Mouse (Mus musculus): ENCODE results near the gene Ppwd1.

GRCm38 (mm10) chr13:104177796-104178649 lies 50.6 kb downstream of the Ppwd1 start, which contains the start of gene Trappc13:
- TF ChIP-seq CTCF (IDR thresholded peaks at IDR 0.05; ENCODE audit: low read depth, low read length) (no peak), POLR2A (IDR thresholded peaks at IDR 0.05; ENCODE audit: insufficient read depth, low read length) (peak; percentile 92), EP300 (IDR thresholded peaks at IDR 0.05; ENCODE audit: insufficient read depth, low read depth, low read length) (no peak)

All from ES-Bruce4 (cell line).